Mouse (Mus musculus) MN1 (cell line): Measurements from ENCODE around the gene Chd2.
A peak's percentile ranks its signal among the peaks of the same experiment; 100 is the strongest.
"Not testable (repeated sequence)": the region's sequence is repeated elsewhere in the genome, so short reads cannot be mapped to it uniquely, and the experiment has no call there.

Experiments used
- DNase-seq: peaks from one replicate; pipeline ENCODE4 v3.0.0-alpha.2; 2016; ENCODE audit warnings: low spot score

Gene Chd2

DNA sequence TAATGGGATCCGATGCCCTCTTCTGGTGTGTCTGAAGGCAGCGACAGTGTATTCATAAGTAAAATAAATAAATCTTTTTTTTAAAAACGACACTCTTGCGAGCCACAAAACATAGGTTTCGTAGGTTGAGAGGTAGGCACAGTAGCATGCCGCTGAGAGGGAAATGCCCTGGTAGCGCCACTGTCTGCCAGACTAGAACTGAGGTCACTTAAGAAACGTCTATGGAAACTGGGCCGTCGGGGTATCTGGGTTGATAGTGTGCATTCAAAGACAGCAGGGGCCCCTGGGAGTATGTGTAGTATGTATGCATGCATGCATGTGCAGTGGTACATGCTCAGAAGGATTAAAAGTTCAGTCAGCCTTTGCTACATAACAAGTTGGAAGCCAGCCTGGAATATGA lies 21.4 kb downstream of the Chd2 start:
- no peak for DNase-seq

DNA sequence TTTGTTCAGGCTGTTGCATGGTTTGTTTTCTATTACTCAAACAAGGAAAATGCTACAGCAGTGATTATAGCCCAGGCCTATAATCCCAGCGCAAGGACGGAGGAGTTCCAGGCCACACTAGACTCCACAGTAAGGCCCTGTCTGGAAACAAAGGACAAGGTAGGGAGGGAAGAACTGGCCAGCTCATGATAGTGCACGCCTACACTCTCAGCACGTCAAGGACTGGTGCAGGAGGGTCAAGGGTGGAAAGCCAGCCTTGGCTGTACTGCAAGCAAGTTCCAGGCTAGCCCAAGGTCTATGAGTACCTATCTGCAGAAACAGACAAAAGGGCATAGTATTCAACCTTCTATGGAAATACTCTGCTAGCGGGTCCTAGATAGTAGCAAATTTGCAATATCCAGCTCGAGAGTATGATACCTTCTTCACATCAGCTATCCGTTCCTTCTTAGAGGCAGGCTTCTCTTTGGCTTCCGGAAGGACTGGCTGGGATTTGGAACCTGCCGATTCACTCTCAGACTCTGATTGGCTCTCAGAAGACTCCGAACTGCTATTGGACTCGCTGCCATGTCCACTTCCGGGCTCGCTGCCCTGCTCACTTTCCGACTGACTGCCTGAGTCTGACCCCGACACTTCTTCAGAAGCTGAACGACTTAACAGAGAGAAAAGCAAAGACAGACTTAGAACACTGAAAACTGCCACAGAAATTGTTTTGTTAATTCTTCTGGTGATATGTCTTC lies 22.4 kb downstream of the Chd2 start:
- no peak for DNase-seq

DNA sequence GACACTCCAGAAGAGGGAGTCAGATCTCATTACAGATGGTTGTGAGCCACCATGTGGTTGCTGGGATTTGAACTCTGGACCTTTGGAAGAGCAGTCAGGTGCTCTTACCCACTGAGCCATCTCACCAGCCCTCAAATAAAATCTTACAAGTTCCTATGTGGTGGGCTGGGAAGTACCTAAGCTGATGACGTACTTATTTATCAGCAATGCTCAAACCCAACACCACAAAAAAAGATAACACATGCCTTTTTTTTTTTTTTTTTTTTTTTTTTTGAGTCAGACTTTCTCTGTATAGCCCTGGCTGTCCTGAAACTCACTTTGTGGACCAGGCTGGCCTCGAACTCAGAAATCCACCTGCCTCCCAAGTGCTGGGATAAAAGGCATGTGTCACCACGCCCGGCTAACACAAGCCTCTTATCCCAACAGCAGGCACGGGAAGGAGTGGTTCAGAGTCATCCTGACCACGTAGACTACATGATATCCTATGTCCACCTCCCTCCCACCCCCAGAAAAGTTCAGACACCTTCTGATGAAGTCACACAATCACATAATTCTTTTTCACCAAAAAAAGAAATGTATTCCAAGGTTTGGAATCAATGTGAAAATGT lies 23.2 kb downstream of the Chd2 start:
- not testable (repeated sequence) for DNase-seq

DNA sequence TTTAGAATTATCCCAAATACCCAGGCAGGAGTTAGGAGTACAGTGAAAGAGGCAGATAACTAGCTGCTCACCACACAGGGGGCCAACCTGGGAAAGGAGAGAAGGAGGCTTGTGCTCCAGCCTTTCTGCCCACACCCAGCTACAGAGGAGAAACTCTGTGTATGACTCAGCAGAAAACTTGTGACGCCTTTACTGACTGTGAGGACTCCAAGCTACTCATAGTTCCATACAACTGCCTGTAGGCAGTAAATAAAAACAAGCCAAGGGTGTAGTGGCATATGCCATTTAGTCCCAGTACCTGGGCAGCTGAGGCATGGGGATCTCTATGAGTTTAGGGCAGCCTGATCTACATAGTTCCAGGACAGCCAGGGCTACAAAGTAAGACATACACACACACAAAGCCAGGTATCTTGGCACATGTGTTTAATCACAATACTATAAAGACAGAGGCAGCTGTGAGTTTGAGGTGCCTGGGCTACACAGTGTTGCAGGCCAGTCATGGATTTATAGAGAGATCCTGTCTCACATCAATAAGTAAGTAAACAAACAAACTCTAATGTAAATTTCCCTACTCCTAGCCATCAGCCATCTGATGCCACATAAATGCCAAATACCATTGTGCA lies 24.1 kb downstream of the Chd2 start:
- no peak for DNase-seq

DNA sequence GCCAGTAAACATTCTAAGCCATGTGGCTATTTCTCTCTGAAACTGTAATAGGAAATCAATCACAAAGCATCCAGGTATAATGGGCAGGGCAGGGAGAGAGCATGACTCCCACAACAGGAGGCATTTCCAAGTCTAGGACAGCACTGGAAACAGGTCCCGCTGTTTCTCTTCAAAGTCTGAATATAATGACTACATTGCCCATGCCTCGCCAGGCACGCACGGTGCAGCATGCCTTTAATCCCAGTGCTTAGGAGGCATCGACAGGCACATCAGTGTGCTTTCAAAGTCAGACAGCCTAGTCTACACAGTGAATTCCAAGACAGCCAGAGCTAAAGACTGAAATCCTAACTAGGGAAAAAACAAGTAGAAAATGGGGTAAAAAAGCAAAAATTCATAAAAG lies 24.8 kb downstream of the Chd2 start:
- no peak for DNase-seq

DNA sequence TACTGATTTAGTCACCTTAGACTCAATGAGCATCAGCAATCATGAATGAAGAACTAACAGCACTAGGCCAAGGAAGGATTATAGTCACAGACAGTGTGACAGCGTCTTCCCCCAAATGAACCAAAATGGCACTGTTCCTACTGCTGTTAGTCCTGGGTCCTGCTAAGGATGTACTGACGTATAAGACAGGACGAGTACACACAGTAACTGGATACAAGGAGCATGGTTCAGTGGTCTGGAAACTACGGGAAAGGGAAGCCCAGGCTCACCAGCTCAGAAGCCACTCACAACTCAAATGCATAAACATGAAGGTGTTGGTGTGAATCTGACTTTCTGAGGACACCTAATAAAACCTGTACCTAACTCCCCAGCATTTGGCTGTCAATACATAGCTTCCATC lies 27.1 kb downstream of the Chd2 start:
- DNase-seq: no peak

DNA sequence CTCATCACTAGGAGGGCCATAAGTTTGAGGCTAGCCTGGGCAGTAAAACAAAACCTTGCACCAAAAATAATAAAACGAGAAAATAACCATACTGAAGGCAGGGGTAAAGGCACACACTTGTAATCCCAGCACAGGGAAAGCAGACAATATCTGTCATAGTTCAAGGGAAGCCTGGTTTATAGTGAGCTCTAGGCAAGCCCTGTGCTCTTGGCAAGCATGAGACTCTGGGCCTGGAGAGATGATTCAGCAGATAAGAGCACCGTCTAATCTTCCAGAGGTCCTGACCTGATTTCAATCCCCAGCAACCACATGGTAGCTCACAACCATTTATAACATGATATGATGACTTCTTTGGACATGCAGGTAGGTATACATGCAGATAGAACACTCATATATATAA lies 29.2 kb downstream of the Chd2 start:
- peak; percentile 26 for DNase-seq

DNA sequence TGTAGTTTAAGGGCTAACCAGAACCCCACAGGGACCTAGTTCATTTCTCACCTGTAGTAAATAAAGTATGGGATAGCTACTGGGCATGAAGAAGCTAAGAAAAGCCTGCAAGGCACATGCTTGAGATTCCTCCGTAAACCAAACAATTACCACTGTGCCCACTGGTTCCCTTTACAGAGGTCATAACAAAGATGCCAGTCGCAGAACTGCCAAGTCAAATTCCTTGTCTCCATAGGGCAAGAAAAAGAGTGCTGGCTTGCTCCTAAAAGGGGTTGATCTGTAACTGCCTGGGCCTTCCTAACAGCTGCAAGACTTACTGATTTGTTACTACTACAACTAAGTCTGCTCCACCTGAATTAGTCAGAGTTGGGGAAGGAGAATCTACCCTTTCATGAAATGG lies 32.9 kb downstream of the Chd2 start:
- no peak for DNase-seq

DNA sequence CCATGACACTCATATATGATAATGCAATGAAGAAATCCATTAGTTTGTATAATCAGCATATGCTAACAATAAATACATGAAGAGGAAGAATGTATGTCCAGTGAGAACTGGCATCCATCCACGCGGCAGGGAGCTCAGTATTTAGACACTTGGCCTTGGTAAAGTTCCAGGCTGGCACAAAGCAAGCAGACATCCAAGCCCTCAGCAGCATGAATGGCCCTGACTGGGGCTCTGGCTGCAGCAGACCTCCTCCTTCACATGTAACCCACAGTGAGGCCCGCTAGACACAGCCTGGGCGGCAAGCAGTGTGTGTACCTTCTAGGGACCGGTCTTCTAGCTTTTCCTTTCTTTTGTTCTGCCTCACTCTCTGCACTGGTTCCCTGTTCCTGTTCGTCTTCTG lies 34.1 kb downstream of the Chd2 start:
- DNase-seq: no peak

DNA sequence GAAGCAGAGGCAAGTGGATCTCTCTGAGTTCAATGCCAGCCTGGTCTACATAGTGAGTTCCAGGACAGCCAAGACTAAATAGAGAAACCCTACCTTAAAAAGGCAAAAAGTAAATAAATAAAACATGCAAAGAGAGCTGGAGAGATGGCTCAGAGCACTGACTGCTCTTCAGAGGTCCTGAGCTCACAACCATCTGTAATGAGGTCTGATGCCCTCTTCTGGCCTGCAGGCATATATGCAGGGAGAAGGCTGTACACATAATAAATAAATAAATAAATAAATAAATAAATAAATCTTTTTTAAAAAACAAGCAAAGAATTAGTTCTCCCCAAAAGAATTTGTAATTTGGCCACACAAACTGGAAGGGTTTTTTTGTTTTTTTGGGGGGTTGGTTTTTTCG lies 34.8 kb downstream of the Chd2 start:
- no peak for DNase-seq

DNA sequence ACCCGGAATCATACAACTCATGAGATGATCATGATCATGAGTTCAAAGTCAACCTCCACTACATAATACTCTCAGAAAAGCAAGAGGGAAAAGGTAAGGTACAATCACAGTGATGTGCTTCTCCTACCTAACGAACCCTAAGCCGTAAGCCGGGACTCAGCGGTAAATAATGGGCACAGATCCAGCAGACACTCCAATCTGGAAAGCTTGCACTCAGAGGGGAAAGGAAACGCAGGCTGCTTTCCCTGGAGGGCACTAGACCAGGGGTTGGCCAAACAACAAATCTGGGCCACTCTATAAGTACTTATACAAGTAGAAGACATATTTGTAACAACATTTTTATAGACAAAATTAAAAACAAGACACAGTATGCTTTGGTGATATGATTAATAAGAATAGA lies 36.4 kb downstream of the Chd2 start:
- DNase-seq: no peak

DNA sequence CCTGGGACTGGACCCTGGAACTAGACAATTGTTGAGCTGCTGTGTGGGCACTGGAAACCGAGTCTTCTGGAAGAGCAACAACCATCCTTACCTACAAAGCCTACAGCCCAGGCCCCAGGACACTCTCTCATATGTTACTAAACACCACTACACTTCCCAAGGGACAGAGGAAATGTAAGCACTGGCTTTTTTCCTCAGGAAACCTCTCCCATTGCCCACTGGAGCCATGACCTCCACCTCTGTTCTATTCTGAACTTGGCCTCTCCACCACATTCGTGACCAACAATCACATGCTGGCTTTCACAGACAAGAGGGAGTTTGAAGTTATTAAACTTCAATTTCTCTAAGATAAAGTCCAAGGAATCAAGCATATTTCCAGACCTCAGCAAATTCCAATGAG lies 43.4 kb downstream of the Chd2 start:
- DNase-seq: no peak

DNA sequence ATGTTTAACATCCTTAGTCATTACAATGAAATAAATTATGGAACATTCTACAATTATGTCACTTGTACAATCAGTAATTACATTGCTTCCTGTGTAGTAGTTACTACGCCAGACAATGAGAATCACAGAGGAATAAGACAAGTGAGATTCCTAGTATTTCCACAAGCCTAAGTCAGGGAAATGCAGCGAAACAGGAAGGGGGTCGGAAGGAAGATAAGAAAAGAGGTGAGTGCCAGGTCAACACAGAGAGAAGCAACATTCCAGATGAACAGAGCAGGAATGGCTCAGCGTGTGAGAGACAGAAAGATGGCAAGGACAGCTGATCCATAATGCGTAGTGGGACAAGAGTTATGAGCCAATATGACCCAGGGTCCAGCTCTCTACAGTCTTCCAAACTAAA lies 52.4 kb downstream of the Chd2 start:
- DNase-seq: no peak

DNA sequence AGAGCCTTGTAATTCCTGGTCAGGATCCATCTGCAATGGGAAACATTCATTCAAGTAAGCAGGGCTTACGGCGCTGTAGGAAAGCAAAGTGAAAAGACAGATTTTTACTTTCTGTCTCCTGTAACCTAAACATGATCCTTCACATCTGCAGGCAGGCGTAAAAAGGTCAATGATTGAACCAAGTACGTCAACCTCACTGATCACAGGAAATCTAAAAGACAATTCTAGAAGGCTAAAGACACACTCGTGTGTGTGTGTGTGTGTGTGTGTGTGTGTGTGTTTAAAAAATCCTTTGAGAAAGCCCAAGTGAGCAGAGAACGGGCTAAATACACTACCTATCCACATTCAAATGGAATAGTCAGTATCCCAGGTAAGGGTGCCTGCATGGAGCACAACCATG lies 60.5 kb downstream of the Chd2 start:
- DNase-seq: peak; percentile 10

DNA sequence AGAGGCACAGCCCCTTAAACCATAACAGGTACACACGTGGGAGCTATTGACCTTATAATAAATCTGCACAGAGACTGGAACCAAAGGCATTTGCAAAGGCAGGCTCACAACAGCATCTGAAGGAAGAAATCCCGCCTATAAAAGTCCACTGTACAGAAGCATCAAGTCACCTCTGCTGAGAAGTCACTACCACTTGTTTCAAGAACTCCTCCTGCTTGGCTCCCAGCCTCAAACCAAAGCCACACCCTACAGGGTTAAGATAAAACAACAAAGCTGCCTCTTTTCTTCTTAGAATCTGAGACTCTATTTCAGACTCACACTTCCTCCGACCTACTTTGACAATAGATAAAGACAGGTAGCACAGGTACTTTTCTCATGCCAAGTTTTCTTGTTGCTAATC lies 62.1 kb downstream of the Chd2 start:
- DNase-seq: no peak

DNA sequence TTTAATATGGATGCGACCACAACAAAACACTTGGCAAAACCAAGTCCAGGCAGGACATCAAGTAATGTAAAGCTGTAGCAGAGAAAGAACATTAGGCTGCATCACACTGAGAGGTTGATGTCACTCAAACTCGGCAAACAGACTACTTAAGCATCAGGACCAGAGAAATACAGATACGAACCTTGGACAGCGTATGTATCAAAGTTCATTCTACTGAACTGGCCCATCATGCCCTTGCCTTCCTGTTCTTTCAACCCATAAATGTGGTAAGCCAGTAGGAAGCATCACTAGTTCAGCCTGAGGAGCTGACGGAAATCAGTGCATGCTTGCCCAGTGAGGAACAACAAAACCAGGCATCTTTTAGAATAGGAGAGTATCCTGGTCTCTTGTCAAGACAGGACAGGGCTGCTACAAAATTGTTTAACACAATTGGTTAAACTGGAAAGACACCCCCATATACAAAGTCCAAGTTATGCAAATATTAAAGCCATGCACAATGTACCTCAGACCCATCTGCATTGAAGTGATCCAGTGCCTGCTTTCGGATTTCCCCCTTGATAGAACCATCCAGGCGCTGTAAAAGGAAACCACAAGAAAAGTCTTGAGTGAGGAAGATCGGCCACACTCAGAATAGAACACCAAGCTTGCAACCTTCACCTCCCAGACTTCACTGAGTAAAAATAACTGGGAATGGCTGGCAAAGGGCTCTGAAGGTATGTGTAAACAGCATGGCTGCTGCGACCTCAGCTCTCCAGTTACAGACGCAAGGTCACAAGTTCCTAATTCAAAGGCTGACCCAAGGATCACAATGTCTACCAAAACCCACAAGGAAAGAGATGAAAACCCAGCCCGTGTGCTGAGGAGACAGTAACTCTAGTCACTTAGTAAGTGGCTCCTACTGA lies 63.2 kb downstream of the Chd2 start:
- DNase-seq: no peak

DNA sequence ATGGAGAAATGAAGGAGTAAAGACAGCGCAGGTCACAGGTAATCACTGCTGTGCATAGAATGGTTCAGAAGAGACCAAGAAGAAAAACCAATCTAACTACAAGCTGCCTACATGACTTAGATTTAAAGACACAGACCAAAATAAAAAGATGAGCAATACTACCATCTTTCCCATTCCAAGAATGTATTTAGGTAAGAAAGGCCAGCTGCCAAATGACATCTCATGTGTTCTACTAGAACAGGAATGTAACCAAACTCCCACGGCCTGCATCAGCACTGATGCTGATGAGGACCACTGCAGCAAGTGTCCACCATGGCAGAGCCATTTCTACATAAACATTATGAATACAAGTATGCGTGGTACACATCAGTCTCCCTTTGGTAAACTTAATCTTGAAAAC lies 73.9 kb downstream of the Chd2 start:
- DNase-seq: no peak

DNA sequence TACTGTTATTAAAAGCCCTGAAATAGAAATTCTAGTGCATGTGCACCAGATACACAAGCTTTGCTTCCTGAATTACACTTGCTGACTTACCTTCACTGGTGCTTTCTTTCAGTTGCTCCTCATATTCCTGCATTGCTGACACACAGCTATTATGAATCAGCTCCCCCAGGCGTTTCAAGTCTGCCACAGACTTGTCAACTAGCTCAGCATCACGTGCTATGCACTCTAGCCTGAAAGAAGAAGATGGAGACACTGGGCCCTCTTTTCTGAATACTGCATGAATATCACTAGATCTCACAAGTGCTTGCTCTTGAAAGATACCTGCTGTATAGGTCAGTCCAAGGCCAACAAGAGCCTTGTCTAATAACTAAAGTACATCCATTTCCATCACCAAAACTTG lies 78.1 kb downstream of the Chd2 start:
- DNase-seq: no peak

DNA sequence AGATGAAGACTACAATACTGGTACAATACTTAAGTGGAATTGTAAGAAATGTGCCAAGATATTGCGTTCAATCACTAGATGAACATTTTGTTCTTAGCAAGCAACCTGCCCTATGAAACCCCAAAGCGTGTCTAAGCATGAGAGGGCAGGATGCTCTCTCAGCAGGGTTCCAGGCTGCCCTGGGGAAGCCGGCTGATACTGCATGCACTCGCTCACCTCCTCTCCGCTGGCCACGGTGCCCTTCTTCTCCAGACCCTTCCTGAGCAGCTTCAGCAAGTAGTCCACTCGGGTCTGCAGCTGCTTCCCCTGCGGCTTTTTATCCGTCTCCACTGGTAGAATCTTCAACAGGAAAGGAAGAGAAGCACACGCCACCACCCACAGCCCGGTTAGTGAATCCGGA lies 87.5 kb downstream of the Chd2 start:
- no peak for DNase-seq

DNA sequence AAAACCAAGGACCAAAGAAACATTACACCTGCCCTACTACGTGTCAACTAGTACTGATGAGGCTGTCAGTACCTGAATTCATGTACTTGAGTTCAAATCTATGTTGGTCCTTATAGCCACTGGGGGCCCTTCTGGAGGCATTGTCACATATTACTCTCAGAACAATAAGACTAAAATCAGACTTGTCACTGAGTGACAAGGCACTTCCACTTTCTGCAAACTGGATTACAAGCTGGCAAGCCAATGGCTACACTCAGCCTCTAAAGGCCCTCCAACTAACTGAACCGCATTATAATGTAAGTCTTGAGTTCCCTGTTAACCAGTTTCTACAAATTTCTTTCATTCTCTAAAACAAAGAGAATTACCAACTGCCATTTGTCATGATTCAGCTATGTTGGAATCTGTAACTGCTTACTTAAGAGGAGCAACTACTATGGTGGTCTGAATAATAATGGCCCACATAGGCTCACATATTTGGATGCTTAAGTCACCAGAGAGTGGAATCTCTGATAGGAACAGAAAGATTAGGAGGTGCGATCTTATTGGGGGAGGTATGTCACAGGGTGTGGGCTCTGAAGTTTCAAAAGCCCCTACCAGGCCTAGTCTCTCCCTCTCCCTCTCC lies 89.3 kb downstream of the Chd2 start:
- no peak for DNase-seq

DNA sequence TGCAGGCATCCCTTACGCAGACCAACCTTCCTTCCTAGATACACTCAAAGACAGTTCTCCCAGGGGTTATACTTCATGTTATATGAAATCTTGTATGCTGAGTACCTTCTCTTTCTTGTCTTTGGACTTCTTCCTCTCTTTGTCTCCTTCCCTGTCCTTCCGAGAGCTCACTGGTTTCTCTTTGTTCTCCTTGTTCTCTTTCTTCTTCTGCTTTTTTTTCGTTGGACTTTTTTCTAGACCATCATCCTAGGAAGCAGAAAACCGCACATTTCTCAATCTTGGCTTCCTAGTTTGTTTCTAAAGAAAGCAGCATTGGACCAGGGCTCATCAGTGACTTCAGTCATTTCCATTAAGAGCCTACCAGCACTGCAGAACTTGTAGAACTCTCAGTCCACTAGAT lies 90.0 kb downstream of the Chd2 start:
- DNase-seq: no peak

DNA sequence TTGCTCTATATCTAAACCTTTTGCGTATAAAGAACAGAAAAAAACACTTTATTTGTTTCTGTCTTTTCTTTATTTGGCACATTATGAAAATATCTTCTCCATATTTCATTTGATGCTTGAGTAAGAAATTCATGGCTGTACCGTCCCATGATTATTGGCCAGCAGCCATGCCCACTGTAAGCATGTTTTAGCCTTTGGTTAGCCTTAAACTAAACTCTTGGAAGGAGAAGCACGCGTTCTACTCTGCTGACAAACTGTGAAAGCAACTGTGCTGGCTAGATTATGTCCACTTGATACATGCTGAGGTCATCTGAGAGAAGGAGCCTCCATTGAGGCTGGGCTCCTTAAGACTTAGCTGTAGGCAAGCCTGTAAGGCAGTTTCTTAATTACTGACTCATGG lies 99.4 kb downstream of the Chd2 start:
- DNase-seq: no peak
